Mouse (Mus musculus) adrenal gland, adult 2 months (tissue): Measurements from ENCODE around the gene Klk12. TPM values are rescaled to one million over a fixed set of nuclear protein-coding genes. Genes with fewer than 3 reads are reported as not detected.
A peak's percentile ranks its signal among the peaks of the same experiment; 100 is the strongest.

Source experiments
- DNase-seq: peaks from one replicate; pipeline ENCODE4 v3.0.0; 2021
- long read RNA-seq: library from polyadenylated mRNA; stranded (forward); transcript quantifications from one replicate; pipeline ENCODE4 v2.0.0, GENCODE M21; 2021
- polyA plus RNA-seq: library from polyadenylated mRNA; depleted of rRNA; stranded (reverse); fragments of >200 nt; gene quantifications from 2 replicates; pipeline ENCODE4 v1.2.3, GENCODE M21; 2012; rRNA removed
- total RNA-seq, 2 experiments: library from RNA; stranded (reverse); gene quantifications; 2 replicates each; pipeline ENCODE4 v1.2.3; 2021

Klk12 gene
- total RNA-seq, result not detected
- not detected in 2 replicates for polyA plus RNA-seq
- long read RNA-seq, result 0 reads

GRCm38 (mm10) chr7:43768597-43768996 is at the start of gene Klk12:
Klk12 (plus strand) TSS chr7:43768897.
- no peak for DNase-seq

DNA sequence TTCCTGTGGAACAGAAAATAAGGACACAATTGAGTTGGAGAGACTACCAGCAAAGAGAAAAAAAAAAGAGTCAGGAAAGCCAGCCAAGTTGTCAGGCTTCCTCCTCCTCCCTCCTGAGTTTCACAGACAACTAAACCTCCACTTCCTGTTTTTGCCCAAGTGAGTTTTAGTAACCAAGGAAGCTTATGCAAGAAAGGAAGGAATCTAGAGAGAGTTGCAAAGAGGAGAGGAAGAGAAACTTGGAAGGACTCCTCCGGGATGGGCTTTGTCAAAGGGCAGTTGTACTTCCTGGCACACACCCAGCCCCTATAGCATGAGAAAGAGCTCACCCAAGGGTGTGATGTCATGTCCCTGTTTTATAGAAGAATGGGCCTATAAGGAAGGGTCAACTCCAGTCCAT is 20.9 kb upstream of the Klk12 start:
- DNase-seq, result peak; percentile 14

DNA sequence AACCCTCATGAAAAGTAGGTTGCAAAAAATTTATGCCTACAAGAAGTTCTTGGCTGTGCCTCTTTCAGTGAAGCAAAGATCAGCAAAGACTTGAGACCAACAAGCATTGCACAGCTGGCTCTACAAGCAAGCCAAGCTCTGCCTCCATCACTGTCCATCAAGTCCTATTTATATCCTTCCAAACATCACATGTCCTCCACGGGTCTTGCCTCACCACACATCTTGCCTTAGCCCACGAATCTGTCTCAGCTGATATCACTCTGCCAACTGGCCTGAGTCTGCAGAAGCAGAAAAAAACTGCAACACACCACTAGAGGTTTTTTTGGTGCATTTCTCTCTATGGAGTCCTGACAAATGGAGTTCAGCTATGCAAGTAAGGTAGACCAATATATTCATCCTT is 15.9 kb upstream of the Klk12 start:
- DNase-seq, result no peak

DNA sequence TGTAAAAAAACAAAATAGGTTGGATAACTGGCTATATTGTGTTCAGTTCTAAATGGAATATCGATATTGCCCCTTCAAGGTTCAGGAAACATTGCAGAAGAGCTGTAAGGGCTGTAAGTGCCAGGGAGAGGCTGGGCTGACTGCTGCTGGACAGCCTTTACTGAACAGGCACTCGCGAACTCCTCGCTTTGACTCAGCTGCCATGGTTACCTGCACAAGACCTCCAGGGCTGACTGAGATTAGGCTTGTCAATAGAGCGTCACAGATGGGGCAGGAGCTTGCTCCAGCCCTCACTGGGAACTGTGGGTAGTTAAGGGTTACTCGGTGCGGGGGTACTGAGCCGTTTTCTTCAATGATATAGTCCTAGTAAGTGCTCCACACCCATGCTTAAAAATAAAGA is 2.2 kb upstream of the Klk12 start:
- no peak for DNase-seq

DNA sequence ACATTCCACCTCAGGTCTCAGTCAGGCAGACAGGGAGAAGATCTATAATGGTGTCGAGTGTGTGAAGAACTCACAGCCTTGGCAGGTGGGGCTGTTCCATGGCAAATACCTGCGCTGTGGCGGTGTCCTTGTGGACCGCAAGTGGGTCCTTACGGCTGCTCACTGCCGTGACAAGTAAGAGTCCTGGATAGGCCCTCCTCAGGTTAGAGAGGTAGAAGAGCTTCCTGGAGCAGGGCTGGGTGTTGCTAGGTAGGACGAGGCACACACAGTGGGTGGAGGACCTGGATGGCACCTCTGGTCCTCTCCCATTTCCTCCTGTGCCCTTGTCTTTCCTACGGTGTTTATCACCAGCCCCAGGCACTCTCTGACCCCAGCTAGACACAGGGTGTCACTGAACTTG is 939 bp downstream of the Klk12 start:
- no peak for DNase-seq

DNA sequence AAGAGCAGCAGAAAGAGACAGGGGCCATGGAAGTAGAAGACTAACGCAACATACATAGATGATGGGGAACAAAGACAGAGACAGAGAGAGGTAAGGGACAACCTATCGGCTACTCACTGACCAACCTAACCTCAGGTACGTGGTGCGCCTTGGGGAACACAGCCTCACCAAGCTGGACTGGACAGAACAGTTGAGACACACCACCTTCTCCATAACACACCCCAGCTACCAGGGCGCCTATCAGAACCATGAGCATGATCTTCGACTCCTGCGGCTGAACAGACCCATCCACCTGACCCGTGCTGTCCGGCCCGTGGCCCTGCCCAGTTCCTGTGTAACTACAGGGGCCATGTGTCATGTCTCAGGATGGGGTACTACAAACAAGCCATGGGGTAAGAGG is 2.0 kb downstream of the Klk12 start:
- DNase-seq, result no peak

DNA sequence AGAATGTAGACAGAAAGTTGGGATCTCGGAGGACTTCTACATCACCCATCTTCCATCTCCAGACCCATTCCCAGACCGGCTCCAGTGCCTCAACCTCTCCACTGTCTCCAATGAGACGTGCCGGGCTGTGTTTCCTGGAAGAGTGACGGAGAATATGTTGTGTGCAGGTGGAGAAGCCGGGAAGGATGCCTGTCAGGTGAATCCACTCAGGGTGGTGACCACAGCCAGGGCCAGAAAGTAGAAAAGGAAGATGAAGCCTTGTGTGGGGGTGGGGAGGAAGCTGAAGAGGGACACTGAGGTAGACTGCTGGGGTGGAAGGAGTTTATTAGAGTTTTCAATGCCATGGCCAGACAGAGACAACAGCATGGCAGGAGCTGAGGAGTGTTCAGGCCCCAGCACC is 3.2 kb downstream of the Klk12 start:
- DNase-seq, result no peak

DNA sequence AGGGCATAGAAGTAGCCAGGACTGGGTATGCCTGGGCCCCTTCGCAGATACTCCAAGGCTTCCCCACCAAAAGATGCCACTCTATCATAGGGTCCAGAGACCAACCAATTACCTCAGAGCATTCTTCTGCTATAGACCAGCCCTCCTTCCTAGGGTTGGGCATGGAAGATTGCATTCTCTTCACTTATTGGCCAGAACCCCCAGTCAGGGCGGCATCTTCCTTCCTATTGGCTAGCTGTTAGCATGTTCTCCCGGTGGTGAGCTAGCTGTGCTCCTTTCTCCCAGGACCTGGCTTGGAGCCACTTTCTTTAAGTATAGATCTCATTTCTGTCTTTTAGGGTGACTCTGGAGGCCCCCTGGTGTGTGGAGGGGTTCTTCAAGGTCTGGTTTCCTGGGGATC is 4.2 kb downstream of the Klk12 start:
- no peak for DNase-seq

DNA sequence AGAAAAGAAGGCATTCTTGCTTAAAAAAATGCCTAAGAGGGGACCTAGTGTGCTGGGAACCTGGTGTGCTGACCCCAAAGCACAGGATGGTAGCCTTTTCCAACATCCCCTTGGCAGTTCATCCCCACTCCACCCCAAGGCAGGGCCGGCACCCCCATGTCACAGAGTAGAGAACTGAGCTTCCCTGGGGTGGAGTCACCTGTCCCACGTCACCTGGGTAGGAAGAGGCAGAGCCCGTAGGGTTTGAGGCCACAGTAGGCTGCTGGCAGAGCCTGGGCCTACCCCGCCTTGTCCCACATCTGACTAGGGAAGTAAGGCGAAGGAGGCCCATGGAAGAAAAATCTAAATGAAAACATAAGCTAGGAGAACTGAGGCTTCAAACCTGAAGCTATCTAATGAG is 5.7 kb downstream of the Klk12 start, which contains the start of gene Klk11:
Gene Klk11, plus strand, starts transcription at position 241 of the 400 bp plus-strand sequence.
- DNase-seq, result no peak

DNA sequence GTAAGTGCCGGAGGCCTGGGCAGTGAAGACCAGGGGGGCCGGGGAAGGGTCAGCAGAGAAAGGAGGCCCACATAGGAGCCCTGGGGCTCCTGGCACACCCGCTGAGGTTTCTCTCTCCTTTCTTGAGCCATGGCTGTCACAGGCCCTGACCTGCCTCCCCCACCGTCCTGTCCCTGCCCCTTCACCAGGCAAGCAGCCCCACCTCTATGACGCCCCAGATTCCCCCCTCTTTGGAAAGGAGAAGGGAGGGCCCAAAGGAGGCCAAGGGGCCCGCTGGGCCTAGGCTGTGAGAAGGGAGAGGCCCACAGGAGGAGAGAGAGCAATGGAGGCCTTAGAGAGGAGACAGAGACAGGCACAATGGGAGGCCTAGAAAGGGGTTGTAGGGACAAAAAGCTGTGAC is 6.1 kb downstream of the Klk12 start:
- DNase-seq, result no peak

DNA sequence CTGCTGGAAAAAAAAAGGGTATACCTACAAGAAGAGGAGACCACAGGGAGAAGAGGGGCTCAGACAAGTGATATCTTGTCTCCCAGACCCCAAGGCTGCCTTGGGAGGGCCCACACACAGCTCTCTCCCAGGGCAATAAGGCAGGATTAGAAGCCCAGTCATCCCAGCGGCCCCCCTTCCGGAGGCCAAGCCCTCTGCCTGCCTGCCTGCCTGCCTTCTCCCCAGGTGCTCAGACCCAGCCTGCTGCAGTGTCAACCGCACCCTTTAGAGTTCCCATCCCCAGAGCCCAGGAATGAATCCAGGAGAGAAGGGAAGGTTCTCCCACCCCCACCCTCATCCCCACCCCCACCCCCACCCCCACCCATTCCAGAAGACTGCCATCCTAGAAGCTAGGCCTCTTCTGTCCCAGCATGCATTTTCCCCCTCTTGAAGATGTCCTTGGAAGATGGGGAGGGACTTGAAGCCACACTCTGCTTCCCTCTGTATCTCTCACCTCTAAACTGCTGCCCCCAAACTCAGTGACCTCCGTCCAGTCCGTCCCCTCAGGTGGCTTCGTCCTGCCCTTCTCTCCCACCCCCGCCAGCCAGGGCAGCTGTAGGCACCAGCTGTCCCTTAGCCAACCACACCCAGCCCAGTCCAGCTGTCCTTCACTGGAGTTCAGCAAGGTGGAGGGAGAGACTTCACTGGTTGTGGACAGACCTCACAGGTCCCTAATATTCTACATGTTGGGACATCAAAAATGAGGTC is 6.8 kb downstream of the Klk12 start:
- no peak for DNase-seq

GRCm38 (mm10) chr7:43776506-43776905 is 7.8 kb downstream of the Klk12 start:
- no peak for DNase-seq

DNA sequence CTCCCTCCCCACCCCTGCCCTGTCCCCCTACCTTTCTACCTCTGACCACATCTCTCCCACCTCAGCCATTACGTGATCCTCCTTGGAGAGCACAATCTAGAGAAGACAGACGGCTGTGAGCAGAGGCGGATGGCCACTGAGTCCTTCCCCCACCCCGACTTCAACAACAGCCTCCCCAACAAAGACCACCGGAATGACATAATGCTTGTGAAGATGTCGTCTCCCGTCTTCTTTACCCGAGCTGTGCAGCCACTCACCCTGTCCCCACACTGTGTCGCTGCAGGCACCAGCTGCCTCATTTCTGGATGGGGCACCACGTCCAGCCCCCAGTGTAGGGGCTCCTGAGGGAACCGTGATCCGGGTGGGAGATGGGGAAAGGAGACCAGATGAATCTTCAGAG is 8.7 kb downstream of the Klk12 start:
- no peak for DNase-seq

DNA sequence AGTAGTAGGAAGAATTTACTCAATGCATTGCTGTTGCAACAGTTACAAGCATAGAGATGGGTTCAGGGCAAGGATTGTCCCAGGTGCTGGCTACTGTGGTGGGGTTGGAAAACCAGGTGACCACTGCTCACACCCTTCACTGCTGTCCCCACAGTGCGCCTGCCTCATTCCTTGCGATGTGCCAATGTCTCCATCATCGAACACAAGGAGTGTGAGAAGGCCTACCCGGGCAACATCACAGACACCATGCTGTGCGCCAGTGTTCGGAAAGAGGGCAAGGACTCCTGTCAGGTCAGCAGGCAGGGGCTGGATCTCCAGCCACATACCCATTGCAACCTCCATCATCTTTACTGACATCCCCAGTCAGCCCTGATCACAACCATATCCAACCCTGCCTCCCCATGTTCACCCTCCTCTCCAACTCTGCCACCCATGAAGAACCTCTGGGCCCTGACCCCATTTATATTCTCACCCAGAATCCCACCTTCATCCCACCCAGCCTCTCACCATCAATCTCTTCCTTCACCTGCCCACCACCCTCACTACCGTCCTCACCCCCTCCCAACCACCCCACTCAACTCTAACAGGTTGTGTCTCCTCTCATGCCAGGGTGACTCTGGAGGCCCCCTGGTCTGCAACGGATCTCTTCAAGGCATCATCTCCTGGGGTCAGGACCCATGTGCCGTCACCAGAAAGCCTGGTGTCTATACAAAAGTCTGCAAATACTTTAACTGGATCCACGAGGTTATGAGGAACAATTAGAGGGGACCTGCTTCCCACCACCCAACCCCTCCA is 9.7 kb downstream of the Klk12 start:
- DNase-seq, result no peak

- no peak for DNase-seq
Measured at GRCm38 (mm10) chr7:43780241-43780640, 11.5 kb downstream of the Klk12 start.

- DNase-seq, result no peak
Measured at GRCm38 (mm10) chr7:43780746-43781145, 12.0 kb downstream of the Klk12 start, which contains the start of gene Klk10. Klk10 (plus strand) TSS chr7:43781035.

- no peak for DNase-seq
Measured at GRCm38 (mm10) chr7:43781541-43781940, 12.8 kb downstream of the Klk12 start.

DNA sequence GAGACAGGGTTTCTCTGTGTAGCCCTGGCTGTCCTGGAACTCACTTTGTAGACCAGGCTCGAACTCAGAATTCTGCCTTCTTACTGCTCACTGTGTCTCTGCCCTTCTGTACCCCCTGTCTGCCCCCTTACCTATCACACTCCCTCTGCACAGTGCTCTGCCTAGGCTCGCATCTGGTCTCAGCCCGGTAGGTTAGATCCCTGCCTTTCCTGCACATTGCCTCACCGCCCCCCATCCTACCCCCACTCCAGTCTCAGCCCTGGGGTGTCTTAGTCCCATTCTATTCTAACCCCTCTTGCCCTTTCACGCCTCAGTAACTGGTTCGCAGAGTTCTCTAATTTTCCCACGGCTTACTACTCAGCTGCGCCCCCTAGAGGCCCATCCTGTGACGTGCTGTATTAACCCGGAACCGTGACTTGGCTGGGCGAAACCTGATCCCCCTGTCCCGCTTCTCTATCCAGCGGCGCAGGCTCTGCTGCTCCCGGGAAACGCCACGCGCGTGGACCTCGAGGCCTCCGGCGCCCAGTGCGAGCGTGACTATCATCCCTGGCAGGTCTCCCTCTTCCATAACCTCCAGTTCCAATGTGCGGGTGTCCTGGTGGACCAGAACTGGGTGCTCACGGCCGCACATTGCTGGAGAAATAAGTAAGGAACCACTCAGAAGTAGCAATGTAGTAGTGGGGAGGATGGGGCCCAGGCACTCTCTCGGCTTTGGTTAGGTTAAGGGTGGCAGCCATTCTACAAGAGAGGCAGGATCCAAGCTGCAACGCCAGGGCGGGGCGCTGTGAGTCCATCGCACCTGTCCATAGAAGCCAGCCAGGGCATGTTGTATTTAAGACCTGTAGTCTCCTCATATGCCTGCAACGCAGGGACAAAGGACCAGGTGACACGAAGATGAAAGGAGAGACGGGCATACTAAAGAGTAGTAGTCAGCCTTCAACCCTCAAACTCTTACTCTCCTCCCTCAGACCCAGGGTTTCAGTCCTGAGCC is 13.9 kb downstream of the Klk12 start:
- DNase-seq, result peak; percentile 65

DNA sequence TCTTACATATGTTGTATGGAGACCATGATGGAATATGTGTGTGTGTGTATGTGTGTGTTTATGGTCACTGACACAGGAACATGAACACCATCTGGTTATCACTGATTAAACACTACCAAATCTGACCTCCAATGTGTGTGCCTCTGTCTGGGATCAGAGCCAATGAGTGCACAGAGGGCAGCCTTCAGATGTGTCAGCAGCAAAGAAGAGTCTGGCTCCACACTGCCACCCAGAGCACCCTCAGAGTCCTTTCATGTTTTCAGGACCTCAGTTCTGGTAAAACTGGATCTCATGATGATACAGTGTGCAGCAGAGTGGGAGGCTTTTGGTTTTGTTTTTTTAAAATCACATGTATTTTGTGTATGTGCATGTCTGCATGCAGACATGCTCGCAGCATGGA is 16.6 kb downstream of the Klk12 start:
- DNase-seq, result peak; percentile 61

DNA sequence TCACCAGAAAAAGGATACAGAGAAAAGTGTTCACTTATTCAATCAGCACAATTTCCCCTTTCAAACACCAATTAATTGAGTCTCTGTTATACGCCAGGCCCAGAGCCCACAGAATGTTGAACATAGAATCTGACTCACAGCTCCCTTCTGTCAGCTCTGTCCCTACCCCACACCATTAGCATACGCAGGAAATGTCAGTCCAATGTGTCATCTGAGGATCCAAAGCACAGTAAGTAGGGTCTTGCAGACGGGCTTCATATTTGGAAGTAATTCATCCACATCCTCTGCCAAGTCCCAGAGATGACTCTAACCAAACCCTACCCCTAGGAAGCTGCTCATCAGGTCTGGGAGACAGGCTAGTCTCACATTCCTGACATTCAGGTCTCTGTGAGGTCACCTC is 19.4 kb downstream of the Klk12 start:
- no peak for DNase-seq

- no peak for DNase-seq
Measured at GRCm38 (mm10) chr7:43789295-43789694, 20.6 kb downstream of the Klk12 start.

DNA sequence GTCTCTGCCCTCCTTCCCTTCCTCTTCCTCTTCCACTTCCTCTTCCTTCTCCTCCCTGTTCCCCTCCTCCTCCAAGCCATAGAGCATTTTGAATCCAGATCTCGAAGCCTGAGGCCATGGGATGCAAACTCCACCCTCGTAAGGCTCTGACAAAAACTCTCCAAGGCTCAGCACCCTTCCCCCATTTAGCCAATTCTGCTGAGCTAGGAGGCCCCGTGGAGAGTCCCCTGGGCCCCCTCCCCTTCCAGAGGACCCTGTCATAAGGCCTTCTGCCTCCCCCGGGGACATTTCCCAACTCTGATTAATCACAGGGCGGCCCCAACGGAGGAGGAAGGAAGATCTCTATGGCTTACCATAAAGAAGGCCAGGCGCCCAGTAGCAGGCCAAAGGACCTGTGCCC is 22.9 kb downstream of the Klk12 start, which contains the start of gene Klk9:
Gene Klk9, plus strand, starts transcription at position 301 of the 400 bp plus-strand sequence.
- DNase-seq, result no peak
